Mouse (Mus musculus): Measurements from ENCODE around the gene Kif20b.

Gene Kif20b

GRCm38 (mm10) chr19:34920066-34920465, 2.1 kb upstream of the Kif20b start:
- no peak for DNase-seq (ENCODE audit: low read depth)

- no peak for DNase-seq (ENCODE audit: low read depth)
Observed at GRCm38 (mm10) chr19:34920531-34920930, 1.6 kb upstream of the Kif20b start.

GRCm38 (mm10) chr19:34921253-34921651, 909 bp upstream of the Kif20b start:
- DNase-seq (ENCODE audit: low read depth): no peak

GRCm38 (mm10) chr19:34922603-34922963, 422 bp downstream of the Kif20b start:
- no peak for DNase-seq (ENCODE audit: low read depth)

GRCm38 (mm10) chr19:34947206-34947605, 25.0 kb downstream of the Kif20b start:
- no peak for DNase-seq (ENCODE audit: low read depth)

GRCm38 (mm10) chr19:34953842-34954541, 31.8 kb downstream of the Kif20b start:
- no peak for DNase-seq (ENCODE audit: low read depth)

GRCm38 (mm10) chr19:34959369-34959768, 37.2 kb downstream of the Kif20b start:
- no peak for DNase-seq (ENCODE audit: low read depth)

GRCm38 (mm10) chr19:34984742-34985141, 62.6 kb downstream of the Kif20b start:
- no peak for DNase-seq (ENCODE audit: low read depth)

GRCm38 (mm10) chr19:34990443-34990842, 68.3 kb downstream of the Kif20b start:
- DNase-seq (ENCODE audit: low read depth): no peak

GRCm38 (mm10) chr19:34992969-34993527, 70.9 kb downstream of the Kif20b start:
- peak; percentile 41 for DNase-seq (ENCODE audit: low read depth)

GRCm38 (mm10) chr19:35015058-35015457, 92.9 kb downstream of the Kif20b start:
- no peak for DNase-seq (ENCODE audit: low read depth)

- DNase-seq (ENCODE audit: low read depth): no peak
Observed at GRCm38 (mm10) chr19:35017474-35018208, 95.5 kb downstream of the Kif20b start.

- DNase-seq (ENCODE audit: low read depth): no peak
Observed at GRCm38 (mm10) chr19:35018209-35018581, 96.0 kb downstream of the Kif20b start.
